Mouse (Mus musculus) mouse trophoblast stem cell (cell line): ENCODE data around the gene Zfp541.

Source experiments
- in situ Hi-C, 2 experiments: fragments of 300-500 bp; cut with MseI, MboI; formaldehyde crosslinking; loops; 2 replicates in 1 of 2; 3 replicates in 1 of 2; pipeline ENCODE4 v1.15.1; 2025

The Zfp541 gene

DNA sequence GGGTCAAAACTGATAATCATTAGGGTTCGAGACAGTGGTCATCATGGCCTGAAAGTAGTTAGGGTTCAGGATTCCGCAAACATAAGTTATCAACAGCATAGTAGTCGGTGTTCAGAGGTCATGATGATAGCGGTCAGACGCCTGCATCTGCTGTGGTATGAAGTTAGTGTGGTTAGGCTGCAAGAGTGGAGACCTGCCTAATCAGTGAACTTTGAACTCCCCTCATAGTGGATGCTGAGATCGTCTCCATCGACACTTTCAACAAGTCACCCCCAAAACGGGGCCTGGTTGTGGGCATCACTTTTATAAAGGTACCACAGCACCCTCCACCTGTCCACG lies 58.6 kb downstream of the Zfp541 start:
- in situ Hi-C loops, result no loop called here

DNA sequence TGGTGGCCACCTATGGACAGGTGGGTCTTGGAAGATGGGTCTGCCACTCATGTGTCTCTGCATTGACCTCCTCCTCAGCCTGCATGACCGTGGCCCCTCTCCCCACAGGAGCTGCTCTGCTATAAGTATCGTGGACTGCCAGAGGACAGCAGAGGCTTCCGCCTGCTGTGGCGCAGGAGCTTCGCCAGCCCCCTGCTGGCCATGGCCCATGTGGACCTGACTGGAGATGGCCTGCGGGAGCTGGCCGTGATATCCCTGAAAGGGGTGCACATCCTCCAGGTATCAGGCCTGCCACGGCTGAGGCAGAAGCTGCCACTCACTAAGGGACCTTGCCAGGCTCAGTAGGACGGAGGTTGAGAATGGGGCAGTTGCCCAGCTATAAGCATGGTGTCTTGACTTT lies 64.2 kb downstream of the Zfp541 start:
- in situ Hi-C loops, result no loop called here

DNA sequence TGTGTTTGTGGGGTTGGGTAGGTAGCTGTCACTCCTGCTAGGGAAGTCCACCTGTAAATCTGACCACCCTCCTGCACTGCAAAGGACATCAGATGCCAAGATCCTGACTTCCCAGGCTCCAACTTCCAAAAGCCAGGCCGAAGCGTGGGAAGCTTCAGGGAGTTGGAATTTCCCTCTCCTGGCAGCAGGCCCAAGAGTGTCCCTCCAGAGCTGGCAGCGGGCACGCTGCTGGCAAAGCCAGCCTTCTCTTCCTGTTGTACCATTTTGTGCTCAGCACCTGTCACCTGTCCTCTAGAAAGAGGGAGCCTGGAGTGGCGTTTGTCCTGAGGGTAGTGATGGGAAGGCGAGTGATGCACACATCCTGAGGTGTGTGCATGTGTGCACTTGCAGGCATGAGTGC lies 66.7 kb downstream of the Zfp541 start:
- in situ Hi-C loops, result no loop called here

DNA sequence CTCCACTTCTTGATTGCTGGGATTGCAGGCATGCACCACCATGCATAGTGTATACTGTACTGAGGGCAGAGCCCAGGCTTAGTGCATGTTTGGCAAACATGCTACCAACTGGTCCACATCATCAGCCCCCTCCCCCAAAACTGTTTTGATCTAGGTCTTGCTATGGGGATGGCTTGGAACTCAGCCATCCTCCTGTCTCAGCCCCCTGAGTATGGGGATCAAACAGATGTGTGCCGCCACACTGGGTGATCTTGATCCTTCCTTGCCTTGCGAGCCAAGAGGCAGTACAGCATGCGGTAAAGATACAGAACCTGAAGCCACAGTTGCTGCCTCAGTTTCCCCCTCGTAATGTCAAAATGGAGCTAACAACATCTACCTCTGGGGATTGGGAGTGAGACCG lies 67.3 kb downstream of the Zfp541 start:
- in situ Hi-C loops, result no loop called here

DNA sequence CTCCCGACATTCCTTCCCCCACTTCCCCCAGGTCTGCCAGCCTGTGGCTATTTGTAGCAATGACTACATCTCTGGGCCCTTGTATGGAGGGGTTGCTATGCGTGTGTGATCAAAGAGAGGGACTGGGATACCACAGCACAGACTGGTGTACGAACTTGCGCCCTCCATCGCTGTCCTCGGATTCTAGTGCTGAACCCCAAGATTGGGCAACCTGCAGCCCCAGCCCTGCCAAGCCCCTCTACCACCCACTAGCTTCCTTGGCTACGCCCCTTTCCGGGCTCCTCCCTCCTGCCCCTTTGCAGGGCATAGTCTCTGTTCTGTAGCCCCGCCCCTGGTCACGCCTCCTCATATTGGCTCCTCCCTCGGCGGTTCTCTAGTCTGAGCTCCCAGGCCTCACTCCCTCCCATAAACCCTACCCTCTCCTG lies 67.8 kb downstream of the Zfp541 start, which contains the start of gene Slc8a2:
Slc8a2 (plus strand) TSS at position 406 of the 425 bp plus-strand sequence.
- in situ Hi-C loops, result no loop called here

DNA sequence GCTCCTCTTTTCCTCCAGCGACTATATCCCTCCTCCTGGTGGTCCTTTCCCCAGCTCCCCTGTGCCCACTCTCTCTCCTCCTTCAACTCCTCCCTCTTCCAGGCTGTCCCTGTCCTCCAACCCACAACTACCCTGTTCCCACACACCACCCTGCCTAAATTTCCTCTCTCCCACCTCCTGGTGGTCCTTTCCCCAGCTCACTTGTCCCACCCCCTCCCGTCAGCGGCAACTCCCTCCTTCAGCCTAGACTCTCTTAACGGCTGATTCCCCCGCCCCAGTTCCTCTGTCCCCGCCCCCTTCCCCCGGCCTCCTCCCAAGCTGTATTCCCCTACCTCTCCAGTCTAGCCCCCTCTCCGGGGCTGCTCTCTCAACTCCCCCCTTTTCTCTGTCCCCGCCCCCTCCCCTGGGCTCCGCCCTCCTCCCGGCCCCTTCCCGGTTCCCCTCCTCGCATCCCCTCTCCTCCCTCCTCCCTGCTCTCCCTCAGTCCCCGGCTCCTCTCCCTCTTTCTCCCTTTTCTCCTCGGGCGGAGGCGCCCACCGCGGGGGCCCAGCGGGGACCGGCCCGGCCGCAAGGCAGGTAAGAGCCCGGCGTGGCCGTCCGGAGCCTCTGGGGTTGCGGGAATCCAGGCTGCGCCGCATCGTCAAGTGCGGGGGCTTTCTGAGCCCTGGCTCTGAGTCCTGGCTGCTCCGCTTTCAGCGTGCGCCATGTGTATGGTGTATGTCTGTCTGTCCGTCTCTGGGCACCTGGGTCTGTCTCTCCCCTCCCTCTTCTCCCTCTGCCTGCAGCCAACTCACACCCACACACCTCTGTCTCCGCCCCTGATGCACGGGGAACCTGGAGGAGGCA lies 68.5 kb downstream of the Zfp541 start:
- in situ Hi-C loops, result no loop called here

GRCm38 (mm10) chr7:16130956-16131634 lies 69.5 kb downstream of the Zfp541 start:
- in situ Hi-C loops, result no loop called here

GRCm38 (mm10) chr7:16132161-16132581 lies 70.6 kb downstream of the Zfp541 start:
- in situ Hi-C loops, result no loop called here

DNA sequence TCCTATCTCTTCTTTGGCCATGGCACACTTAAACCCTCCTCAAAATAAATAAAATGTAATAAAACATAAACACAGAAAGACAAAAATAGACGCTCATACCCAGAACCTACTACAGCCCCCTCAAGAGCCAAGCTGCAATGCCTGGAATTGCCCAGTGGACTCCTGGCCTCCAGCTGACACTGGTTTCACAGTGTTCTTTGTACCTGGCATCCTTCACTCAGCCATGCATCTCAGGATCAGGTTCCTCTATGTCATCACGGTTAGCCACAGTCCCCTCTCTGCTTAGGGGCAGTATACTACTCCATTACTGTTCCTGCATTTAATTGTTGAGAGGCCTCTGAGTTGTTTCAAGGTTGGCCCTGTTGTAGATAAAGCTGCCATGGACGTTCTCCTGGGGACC lies 71.3 kb downstream of the Zfp541 start:
- in situ Hi-C loops, result no loop called here

DNA sequence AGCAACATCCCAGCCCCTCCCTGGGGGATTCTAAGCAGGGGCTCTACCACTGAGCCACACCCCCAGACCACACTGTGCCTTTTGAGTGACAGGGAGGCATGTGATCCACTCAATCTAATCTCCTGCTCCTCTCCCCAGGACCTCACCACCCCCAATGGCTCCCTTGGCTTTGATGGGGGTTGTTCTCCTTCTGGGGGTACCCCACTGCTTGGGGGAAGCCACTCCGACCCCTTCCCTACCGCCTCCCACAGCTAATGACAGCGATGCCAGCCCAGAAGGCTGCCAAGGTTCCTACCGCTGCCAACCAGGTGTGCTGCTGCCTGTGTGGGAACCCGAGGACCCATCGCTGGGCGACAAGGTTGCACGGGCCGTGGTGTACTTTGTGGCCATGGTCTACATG lies 72.1 kb downstream of the Zfp541 start:
- in situ Hi-C loops, result no loop called here

DNA sequence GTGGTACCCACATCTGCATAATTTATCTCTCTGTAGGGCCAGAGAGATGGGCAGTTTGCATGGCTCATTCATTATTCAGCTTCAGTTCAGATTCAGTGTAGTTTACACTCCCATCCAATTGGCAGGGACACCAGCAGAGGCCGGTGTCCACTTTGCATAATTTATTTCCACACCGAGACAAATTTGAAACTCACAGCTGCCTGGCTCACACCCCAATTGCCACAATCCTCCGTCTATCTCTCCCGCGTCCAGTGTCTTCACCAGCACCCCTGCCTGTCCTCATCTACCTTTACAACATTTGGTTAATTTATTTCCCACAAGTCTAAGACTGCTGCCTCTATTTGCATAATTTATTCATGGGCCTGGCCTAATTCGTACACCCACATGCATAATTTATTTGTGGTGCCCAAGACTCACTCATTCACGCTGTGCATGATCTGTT lies 73.4 kb downstream of the Zfp541 start:
- in situ Hi-C loops, result no loop called here
